Mouse (Mus musculus): ENCODE measurements around the gene Sema4c. TPM values are rescaled to one million over a fixed set of nuclear protein-coding genes. Genes with fewer than 3 reads are reported as not detected.

Sema4c gene
- total and polyA plus RNA-seq, 3 experiments = 0.19 to 1.4 TPM; not detected in 1

DNA sequence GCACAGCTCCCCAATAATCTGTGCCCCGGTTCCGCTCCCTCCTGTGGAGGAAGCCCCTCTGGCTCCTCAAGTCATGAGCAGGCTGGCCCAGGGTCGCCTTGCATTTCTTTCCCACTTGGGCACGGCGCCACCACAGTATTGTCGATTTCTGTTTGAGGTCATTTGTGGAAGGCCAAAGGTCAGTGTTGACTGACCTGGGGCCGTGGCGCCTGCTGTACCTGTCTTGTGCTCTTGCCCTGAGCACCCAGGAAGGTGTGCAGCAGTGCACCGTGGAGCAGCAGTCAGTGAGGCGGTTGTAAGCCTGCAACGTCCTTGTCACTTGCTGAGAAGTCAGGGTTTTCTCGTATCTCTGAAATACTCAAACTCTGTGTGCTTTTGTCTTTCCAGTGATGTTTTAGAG is 32.4 kb downstream of the Sema4c start:
- no peak for DNase-seq (ENCODE audit: low read depth, low spot score)
- H3K4me3 ChIP-seq (ENCODE audit: control insufficient read depth in 1 of 2, insufficient read depth in 1 of 2, low read depth in 2 of 2, low read length in 2 of 2) = no peak overlapping the region
- H3K4me1 ChIP-seq (ENCODE audit: control insufficient read depth in 1 of 2, insufficient read depth in 2 of 2, low read length in 2 of 2) = peaks cover 0 to 3% of the 10 kb centered on the region in 2 experiments; a peak in 1 of 4 replicates
- H3K79me2 ChIP-seq (ENCODE audit: control insufficient read depth, insufficient read depth, low read length, poor library complexity) = no peaks in the 10 kb centered on the region
- no peak overlapping the region for H3K27ac ChIP-seq (ENCODE audit: control insufficient read depth, low read depth, low read length)
- no peak overlapping the region for H3K9ac ChIP-seq (ENCODE audit: control insufficient read depth, low read depth, low read length, poor library complexity, severe bottlenecking)
- TF ChIP-seq JUND (IDR thresholded peaks at IDR 0.05; ENCODE audit: low read depth, low read length) (no peak), ZC3H11A (IDR thresholded peaks at IDR 0.05; ENCODE audit: low read depth, low read length) (no peak), CHD1 (IDR thresholded peaks at IDR 0.05; ENCODE audit: low read depth, low read length) (no peak)
- H3K27me3 ChIP-seq (ENCODE audit: control insufficient read depth in 1 of 2, insufficient read depth in 2 of 2, low read length in 2 of 2) = no peaks in the 10 kb centered on the region
- H3K36me3 ChIP-seq (ENCODE audit: control insufficient read depth in 1 of 2, insufficient read depth in 2 of 2, low read length in 2 of 2) = peaks cover 0 to 5% of the 10 kb centered on the region in 2 experiments; a peak in 2 of 4 replicates
- no peaks in the 10 kb centered on the region for H3K9me3 ChIP-seq (replicated peaks; ENCODE audit: insufficient read depth, low read length)

- Histone ChIP-seq H3K4me3 (ENCODE audit: control insufficient read depth in 1 of 2, insufficient read depth in 1 of 2, low read depth in 2 of 2, low read length in 2 of 2) (no peak overlapping the region), H3K27ac (ENCODE audit: control insufficient read depth, low read depth, low read length) (no peak overlapping the region), H3K27me3 (ENCODE audit: control insufficient read depth in 1 of 2, insufficient read depth in 2 of 2, low read length in 2 of 2) (no peaks in the 10 kb centered on the region), H3K9ac (ENCODE audit: control insufficient read depth, low read depth, low read length, poor library complexity, severe bottlenecking) (no peak overlapping the region), H3K4me1 (ENCODE audit: control insufficient read depth in 1 of 2, insufficient read depth in 2 of 2, low read length in 2 of 2) (peaks cover 0 to 3% of the 10 kb centered on the region in 2 experiments; a peak in 1 of 4 replicates), H3K79me2 (ENCODE audit: control insufficient read depth, insufficient read depth, low read length, poor library complexity) (no peaks in the 10 kb centered on the region), H3K36me3 (ENCODE audit: control insufficient read depth in 1 of 2, insufficient read depth in 2 of 2, low read length in 2 of 2) (peaks cover 0 to 5% of the 10 kb centered on the region in 2 experiments; a peak in 2 of 4 replicates), H3K9me3 (replicated peaks; ENCODE audit: insufficient read depth, low read length) (no peaks in the 10 kb centered on the region)
- no peak for TF ChIP-seq ZC3H11A (IDR thresholded peaks at IDR 0.05; ENCODE audit: low read depth, low read length)
- no peak for TF ChIP-seq RCOR1 (IDR thresholded peaks at IDR 0.05; ENCODE audit: low read depth, low read length)
- TF ChIP-seq EP300 (IDR thresholded peaks at IDR 0.05; ENCODE audit: low read depth in 1 of 2, low read length in 2 of 2) = no peak
- no peak for TF ChIP-seq RAD21 (IDR thresholded peaks at IDR 0.05; ENCODE audit: low read depth, low read length)
- TF ChIP-seq POLR2A (IDR thresholded peaks at IDR 0.05; ENCODE audit: control insufficient read depth in 1 of 2, insufficient read depth in 1 of 2, low read depth in 1 of 2, low read length in 2 of 2, poor library complexity in 1 of 2) = no peak
- no peak for TF ChIP-seq NRF1 (IDR thresholded peaks at IDR 0.05; ENCODE audit: insufficient read depth, low read depth, low read length, poor library complexity, severe bottlenecking)
- no peak for TF ChIP-seq CHD2 (IDR thresholded peaks at IDR 0.05; ENCODE audit: low read length)
- TF ChIP-seq MAFK (IDR thresholded peaks at IDR 0.05; ENCODE audit: borderline replicate concordance, low read depth, low read length) = no peak
- no peak for TF ChIP-seq JUND (IDR thresholded peaks at IDR 0.05; ENCODE audit: low read depth, low read length)
- no peak for TF ChIP-seq UBTF (IDR thresholded peaks at IDR 0.05; ENCODE audit: borderline replicate concordance, insufficient read depth, low read depth, low read length)
- no peak for TF ChIP-seq SMC3 (IDR thresholded peaks at IDR 0.05; ENCODE audit: low read depth, low read length)
- DNase-seq (ENCODE audit: low read depth, low spot score) = no peak
Measured at GRCm38 (mm10) chr1:36524058-36524457, 34.1 kb downstream of the Sema4c start.

DNA sequence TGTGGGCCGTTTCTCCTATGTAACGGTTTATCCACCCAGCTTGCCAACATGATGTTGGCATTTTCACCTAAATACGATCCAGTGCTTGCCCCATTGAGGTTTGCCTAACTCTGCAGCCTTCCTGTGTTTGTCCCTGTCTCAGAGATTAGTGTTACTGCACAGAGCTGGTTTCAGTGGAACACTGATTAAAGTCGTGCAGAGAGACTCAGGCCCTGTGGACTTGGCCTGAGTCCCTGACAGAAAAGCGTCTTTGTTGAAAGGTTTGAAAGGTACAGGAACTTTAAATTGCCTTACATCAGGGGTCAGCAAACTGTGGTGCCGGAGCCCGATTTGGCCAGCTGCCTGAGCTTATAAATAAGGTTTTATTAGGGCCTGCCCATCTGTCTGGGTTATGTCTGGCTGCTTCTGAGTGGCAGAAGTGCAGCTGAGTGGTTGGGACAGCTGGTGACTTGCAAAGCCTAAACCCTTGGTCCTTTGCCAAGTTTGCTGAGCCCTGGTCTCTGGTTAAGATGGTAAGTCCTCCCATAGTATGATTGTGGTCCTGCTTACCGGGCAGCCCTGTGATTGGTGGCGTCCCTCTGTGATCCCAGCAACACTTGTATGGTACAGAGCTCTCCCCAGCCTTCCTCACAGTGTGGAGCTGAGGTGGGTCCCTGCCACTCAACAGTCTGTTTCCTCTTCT is 34.7 kb downstream of the Sema4c start:
- TF ChIP-seq ZC3H11A (IDR thresholded peaks at IDR 0.05; ENCODE audit: low read depth, low read length) (no peak), CHD1 (IDR thresholded peaks at IDR 0.05; ENCODE audit: low read depth, low read length) (no peak), TCF12 (IDR thresholded peaks at IDR 0.05; ENCODE audit: low read depth, low read length) (no peak), CTCF (IDR thresholded peaks at IDR 0.05 in 2 of 3, conservative IDR thresholded peaks at IDR 0.05 in 1 of 3; ENCODE audit: control insufficient read depth in 1 of 3, insufficient read depth in 1 of 3, low read depth in 2 of 3, low read length in 3 of 3, poor library complexity in 1 of 3, severe bottlenecking in 1 of 3) (no peak), USF1 (IDR thresholded peaks at IDR 0.05; ENCODE audit: low read depth, low read length) (no peak), MXI1 (IDR thresholded peaks at IDR 0.05; ENCODE audit: low read depth, low read length) (no peak), MAX (IDR thresholded peaks at IDR 0.05; ENCODE audit: low read length) (no peak), UBTF (IDR thresholded peaks at IDR 0.05; ENCODE audit: borderline replicate concordance, insufficient read depth, low read depth, low read length) (no peak), POLR2AphosphoS5 (IDR thresholded peaks at IDR 0.05; ENCODE audit: borderline replicate concordance, low read depth, low read length) (no peak), ELF1 (IDR thresholded peaks at IDR 0.05; ENCODE audit: low read depth, low read length) (no peak), BHLHE40 (IDR thresholded peaks at IDR 0.05; ENCODE audit: borderline replicate concordance, low read depth, low read length) (no peak), MAFK (IDR thresholded peaks at IDR 0.05; ENCODE audit: borderline replicate concordance, low read depth, low read length) (no peak), MYB (IDR thresholded peaks at IDR 0.05; ENCODE audit: low read depth, low read length) (no peak)
- H3K27me3 ChIP-seq (ENCODE audit: control insufficient read depth in 1 of 2, insufficient read depth in 2 of 2, low read length in 2 of 2) = no peaks in the 10 kb centered on the region
- no peak overlapping the region for H3K9ac ChIP-seq (ENCODE audit: control insufficient read depth, low read depth, low read length, poor library complexity, severe bottlenecking)
- no peak for DNase-seq (ENCODE audit: low read depth, low spot score)
- peaks cover 0 to under 1% of the 10 kb centered on the region in 2 experiments; a peak in 1 of 4 replicates for H3K4me1 ChIP-seq (ENCODE audit: control insufficient read depth in 1 of 2, insufficient read depth in 2 of 2, low read length in 2 of 2)
- no peaks in the 10 kb centered on the region for H3K9me3 ChIP-seq (replicated peaks; ENCODE audit: insufficient read depth, low read length)
- no peak overlapping the region for H3K27ac ChIP-seq (ENCODE audit: control insufficient read depth, low read depth, low read length)
- no peaks in the 10 kb centered on the region for H3K79me2 ChIP-seq (ENCODE audit: control insufficient read depth, insufficient read depth, low read length, poor library complexity)
- peaks cover 0 to 3% of the 10 kb centered on the region in 2 experiments; a peak in 2 of 4 replicates for H3K36me3 ChIP-seq (ENCODE audit: control insufficient read depth in 1 of 2, insufficient read depth in 2 of 2, low read length in 2 of 2)
- H3K4me3 ChIP-seq (ENCODE audit: control insufficient read depth in 1 of 2, insufficient read depth in 1 of 2, low read depth in 2 of 2, low read length in 2 of 2) = no peak overlapping the region
